Mouse (Mus musculus) subcutaneous adipose tissue, adult 2 months (tissue): ENCODE results near the gene Gm15557. TPM values are rescaled to one million over a fixed set of nuclear protein-coding genes. Genes with fewer than 3 reads are reported as not detected.

ENCODE experiments used
- polyA plus RNA-seq: library from polyadenylated mRNA; depleted of rRNA; stranded (reverse); fragments of >200 nt; gene quantifications from 2 replicates; pipeline ENCODE4 v1.2.3, GENCODE M21; 2012; ENCODE audit warnings: low replicate concordance; rRNA removed

Gene Gm15557
- polyA plus RNA-seq, result not detected in 2 replicates

GRCm38 (mm10) chr2:155940681-155941080 lies at the start of gene Gm15557:
TSS of gene Gm15557 (plus strand) at chr2:155940728.

DNA sequence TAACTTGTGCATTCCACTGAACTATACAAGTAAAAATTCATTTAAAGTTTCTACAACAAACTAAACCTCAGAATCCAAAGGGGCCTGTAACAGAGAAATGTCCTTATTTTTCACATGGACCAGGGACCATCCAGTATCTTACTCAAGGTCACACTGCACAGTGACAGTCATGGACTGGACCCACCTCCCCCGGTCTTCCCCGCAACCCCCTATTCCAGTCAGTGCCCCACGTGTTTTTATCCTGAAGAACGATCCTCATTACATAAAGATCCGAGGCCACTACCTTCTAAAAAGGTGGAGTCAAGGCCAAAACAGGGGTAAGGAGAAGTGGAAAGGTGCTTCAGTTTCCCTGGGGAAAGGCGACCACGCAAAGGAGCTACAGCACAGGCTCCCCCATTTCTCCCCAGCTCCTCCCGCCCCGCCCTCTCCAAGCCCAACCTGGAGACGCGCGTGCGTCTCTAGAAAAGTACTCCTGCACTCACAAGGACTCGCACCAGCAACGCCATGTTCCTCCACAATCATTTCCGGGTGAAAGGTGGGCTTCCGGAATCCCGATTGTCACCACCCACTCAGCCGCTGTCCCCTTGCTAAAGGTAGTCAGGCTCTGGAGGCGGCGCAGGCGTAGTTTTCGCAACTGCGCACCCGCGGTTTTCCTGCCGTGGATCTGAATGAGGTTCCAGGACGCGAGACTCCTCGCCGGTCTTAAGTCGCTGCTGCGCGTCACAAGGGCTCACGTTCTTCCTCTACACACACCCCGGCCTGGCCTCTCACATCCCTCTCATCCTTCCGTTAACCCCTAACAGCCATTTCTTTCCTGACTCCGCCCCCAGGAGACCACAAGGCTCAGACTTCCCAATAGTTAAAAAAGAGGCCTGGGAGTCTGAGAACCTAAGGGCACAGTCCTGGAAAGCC lies 10.7 kb upstream of the Gm15557 start, which contains the start of gene Uqcc1:
Uqcc1 (minus strand) TSS at position 780 of the 912 bp plus-strand sequence.

GRCm38 (mm10) chr2:155945124-155945523 lies 4.6 kb downstream of the Gm15557 start, which contains the start of gene Gdf5:
TSS of gene Gdf5 (minus strand) at chr2:155945367.

GRCm38 (mm10) chr2:155956134-155957059 lies 15.9 kb downstream of the Gm15557 start, which contains the start of gene Cep250:
TSS of gene Cep250 (plus strand) at chr2:155956458.

Other genes with a start within 250 kb of the Gm15557 start
- gene Trpc4ap, start 248.3 kb upstream of the Gm15557 start, polyA plus RNA-seq, result 152 and 177 TPM in 2 replicates
- gene Edem2, start 211.3 kb upstream of the Gm15557 start, polyA plus RNA-seq, result 38.8 and 49.6 TPM in 2 replicates
- not detected in 2 replicates for gene Gm17581, start 204.9 kb upstream of the Gm15557 start, polyA plus RNA-seq
- 20.1 and 20.5 TPM in 2 replicates for gene Procr, start 189.6 kb upstream of the Gm15557 start, polyA plus RNA-seq
- gene Mmp24, start 165.4 kb upstream of the Gm15557 start, polyA plus RNA-seq, result 0.12 and 0.13 TPM in 2 replicates
- 60.4 and 88.2 TPM in 2 replicates for gene BC029722, start 121.3 kb upstream of the Gm15557 start, polyA plus RNA-seq
- gene Eif6, start 113.8 kb upstream of the Gm15557 start, polyA plus RNA-seq, result 85.6 and 109 TPM in 2 replicates
- 0.12 TPM in 1 of 2 replicates, not detected in the other for gene Fam83c, start 105.9 kb upstream of the Gm15557 start, polyA plus RNA-seq
- 47.4 and 61.3 TPM in 2 replicates for gene Uqcc1, start 10.4 kb upstream of the Gm15557 start, polyA plus RNA-seq
- 2.3 and 4.5 TPM in 2 replicates for gene Gdf5, start 4.6 kb downstream of the Gm15557 start, polyA plus RNA-seq
- gene Cep250, start 15.7 kb downstream of the Gm15557 start, polyA plus RNA-seq, result 11.2 and 13.4 TPM in 2 replicates
- gene 6430550D23Rik, start 67.2 kb downstream of the Gm15557 start, polyA plus RNA-seq, result 5.0 and 7.3 TPM in 2 replicates
- gene Ergic3, start 67.3 kb downstream of the Gm15557 start, polyA plus RNA-seq, result 307 and 318 TPM in 2 replicates
- gene Fer1l4, start 112.2 kb downstream of the Gm15557 start, polyA plus RNA-seq, result 1.9 TPM in 1 of 2 replicates, not detected in the other
- 4.5 and 12.0 TPM in 2 replicates for gene Spag4, start 124.4 kb downstream of the Gm15557 start, polyA plus RNA-seq
- gene Cpne1, start 171.2 kb downstream of the Gm15557 start, polyA plus RNA-seq, result 90.6 and 117 TPM in 2 replicates
- 5.2 and 21.9 TPM in 2 replicates for gene Rbm12, start 171.2 kb downstream of the Gm15557 start, polyA plus RNA-seq
- 2.5 and 6.9 TPM in 2 replicates for gene Gm28036, start 186.4 kb downstream of the Gm15557 start, polyA plus RNA-seq
- 273 and 327 TPM in 2 replicates for gene Romo1, start 203.3 kb downstream of the Gm15557 start, polyA plus RNA-seq
- 54.8 and 75.3 TPM in 2 replicates for gene Nfs1, start 203.5 kb downstream of the Gm15557 start, polyA plus RNA-seq
- 35.4 and 56.8 TPM in 2 replicates for gene Rbm39, start 239.5 kb downstream of the Gm15557 start, polyA plus RNA-seq